Mouse (Mus musculus) forebrain, embryonic 13.5 days (tissue): ENCODE measurements at regions not wholly inside any gene's neighbourhood (a gene's known extent, or its start where the extent isn't known, plus 50 kb on each side); places are given as distances from the start of the nearest gene placed in this dataset.

Experiments
- ATAC-seq: fragments of 200-750 bp; cut with Nextera tagmentation; 2 replicates; pipeline ENCODE4 v1.8.0; 2017
- H3K27ac ChIP-seq: fragments of 300-500 bp; sonication (generic); 2 replicates; pipeline ENCODE4 v1.5.1; 2015; ENCODE audit warnings: inconsistent platforms, mild to moderate bottlenecking, moderate library complexity
- H3K27me3 ChIP-seq: fragments of 300-500 bp; sonication (generic); 2 replicates; pipeline ENCODE4 v1.6.1; 2015; ENCODE audit warnings: mild to moderate bottlenecking, inconsistent platforms
- H3K36me3 ChIP-seq: fragments of 300-500 bp; sonication (generic); 2 replicates; pipeline ENCODE4 v1.6.1; 2015; ENCODE audit warnings: mild to moderate bottlenecking, inconsistent platforms; ENCODE audit not compliant: poor library complexity, severe bottlenecking
- H3K4me1 ChIP-seq: fragments of 300-500 bp; sonication (generic); 2 replicates; pipeline ENCODE4 v1.6.1; 2015; ENCODE audit warnings: inconsistent platforms
- H3K4me2 ChIP-seq: fragments of 300-500 bp; sonication (generic); 2 replicates; pipeline ENCODE4 v1.6.1; 2015; ENCODE audit warnings: inconsistent platforms, mild to moderate bottlenecking, moderate library complexity
- H3K4me3 ChIP-seq: fragments of 300-500 bp; sonication (generic); 2 replicates; pipeline ENCODE4 v1.5.1; 2015; ENCODE audit warnings: mild to moderate bottlenecking, inconsistent platforms
- H3K9ac ChIP-seq: fragments of 300-500 bp; sonication (generic); 2 replicates; pipeline ENCODE4 v1.6.1; 2015; ENCODE audit warnings: mild to moderate bottlenecking, inconsistent platforms
- H3K9me3 ChIP-seq: fragments of 300-500 bp; sonication (generic); replicated peaks from 2 replicates; pipeline ENCODE4 v1.6.1; 2016; ENCODE audit warnings: inconsistent platforms
- WGBS: fragments of 180-500 bp; shearing (Covaris S2); methylation state at CpG from one replicate; pipeline ENCODE4 v1.1.7; 2015; 5-methylcytosine and 5-hydroxymethylcytosine counted together

DNA sequence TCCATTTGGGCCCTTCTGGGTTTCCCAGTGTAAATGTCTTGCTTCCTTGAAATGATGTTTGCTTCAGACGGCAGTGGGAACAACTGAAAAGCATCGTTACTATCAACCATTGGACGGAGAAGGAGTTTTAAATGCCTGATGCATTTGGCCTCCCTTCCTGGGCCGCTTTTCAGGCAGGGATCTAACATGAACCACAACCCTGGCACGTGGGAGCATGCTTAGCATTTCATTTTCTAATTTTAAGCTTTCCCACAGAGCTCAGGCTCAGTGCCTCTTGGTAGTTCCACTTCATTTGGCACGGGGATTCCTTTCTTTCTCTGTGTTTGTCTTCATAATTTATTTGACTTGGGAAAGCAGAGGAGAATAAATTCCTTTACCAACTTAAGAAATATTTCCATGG, 406.6 kb upstream of the Nbea start:
- no peaks in the 10 kb centered on the region for H3K9me3 ChIP-seq
- no peak overlapping the region for H3K4me2 ChIP-seq
- no peaks in the 10 kb centered on the region for H3K4me1 ChIP-seq
- H3K4me3 ChIP-seq, result no peak overlapping the region
- 70% methylated on average over 6 of the region's 6 CpGs for WGBS
- no peak overlapping the region for H3K9ac ChIP-seq
- no peak for ATAC-seq
- H3K27me3 ChIP-seq, result no peaks in the 10 kb centered on the region
- no peaks in the 10 kb centered on the region for H3K36me3 ChIP-seq
- H3K27ac ChIP-seq, result no peak overlapping the region

GRCm38 (mm10) chr3:56575422-56575821, 391.9 kb upstream of the Nbea start:
- Histone ChIP-seq H3K27me3 (no peaks in the 10 kb centered on the region), H3K4me1 (no peaks in the 10 kb centered on the region), H3K4me2 (no peak overlapping the region), H3K27ac (no peak overlapping the region), H3K9ac (no peak overlapping the region), H3K4me3 (no peak overlapping the region), H3K9me3 (peaks cover 4% of the 10 kb centered on the region; the same call in 1 of the 2 replicates), H3K36me3 (no peaks in the 10 kb centered on the region)
- no peak for ATAC-seq
- WGBS, result 58% methylated on average over 5 of the region's 5 CpGs

- Histone ChIP-seq H3K4me3 (no peak overlapping the region), H3K36me3 (no peaks in the 10 kb centered on the region), H3K27me3 (no peaks in the 10 kb centered on the region), H3K9me3 (no peaks in the 10 kb centered on the region), H3K9ac (no peak overlapping the region), H3K4me2 (no peak overlapping the region), H3K27ac (no peak overlapping the region), H3K4me1 (no peaks in the 10 kb centered on the region)
- WGBS, result 86% methylated on average over 2 of the region's 2 CpGs
- no peak for ATAC-seq
Observed at GRCm38 (mm10) chr3:56536178-56536577, 352.7 kb upstream of the Nbea start.

- H3K4me3 ChIP-seq, result no peak overlapping the region
- no peak overlapping the region for H3K27ac ChIP-seq
- no peaks in the 10 kb centered on the region for H3K27me3 ChIP-seq
- H3K9me3 ChIP-seq, result no peaks in the 10 kb centered on the region
- H3K9ac ChIP-seq, result no peak overlapping the region
- no peak for ATAC-seq
- no peaks in the 10 kb centered on the region for H3K4me1 ChIP-seq
- H3K4me2 ChIP-seq, result no peak overlapping the region
- WGBS, result 87% methylated on average over 1 of the region's 1 CpGs
- no peaks in the 10 kb centered on the region for H3K36me3 ChIP-seq
Observed at GRCm38 (mm10) chr3:56504445-56504844, 320.9 kb upstream of the Nbea start.

DNA sequence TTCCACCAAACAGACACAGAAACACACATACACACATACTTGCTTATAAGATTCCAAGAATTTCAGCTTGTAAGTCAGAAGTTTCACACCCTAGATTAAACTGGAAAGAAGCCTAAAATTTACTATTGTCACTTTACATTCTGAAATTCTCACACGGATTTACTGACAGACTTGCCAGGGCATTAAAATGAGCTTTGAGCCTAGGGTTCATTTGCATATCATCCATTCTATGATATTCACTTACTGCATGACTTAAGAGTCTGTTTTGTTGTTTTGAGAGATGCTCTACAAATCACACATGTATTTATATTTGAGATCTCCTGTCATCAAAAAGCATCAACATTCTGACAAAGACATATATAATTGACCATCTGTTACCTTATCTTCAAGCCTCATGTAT, 315.8 kb upstream of the Nbea start:
- ATAC-seq, result peak; percentile 75; the same call in 1 of the 2 replicates
- no peak overlapping the region for H3K4me2 ChIP-seq
- 60% methylated on average over 1 of the region's 1 CpGs for whole genome bisulfite sequencing

DNA sequence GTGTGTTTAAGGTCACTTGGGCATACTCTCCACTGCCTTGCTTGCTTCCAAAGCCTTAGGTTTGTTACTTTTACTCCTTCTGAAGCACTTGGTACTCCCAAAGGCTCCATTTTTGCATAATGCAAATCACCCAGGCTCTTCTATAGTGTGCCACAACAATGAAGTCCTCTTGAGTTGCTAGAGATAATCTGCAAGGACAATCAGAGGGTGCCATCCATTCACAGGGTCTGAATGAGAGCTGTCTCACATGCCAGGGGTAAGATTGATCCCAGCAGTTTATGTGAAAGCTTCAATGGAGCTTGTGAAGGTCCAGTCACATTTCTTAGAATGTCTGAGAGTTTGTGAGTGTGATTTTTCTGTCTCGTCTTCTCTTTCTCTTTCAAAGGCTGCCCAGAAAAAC, 310.4 kb upstream of the Nbea start:
- Histone ChIP-seq H3K27ac (no peak overlapping the region), H3K4me3 (no peak overlapping the region), H3K36me3 (no peaks in the 10 kb centered on the region), H3K9me3 (no peaks in the 10 kb centered on the region), H3K4me1 (peaks cover 8% of the 10 kb centered on the region; the same call in 1 of the 2 replicates), H3K9ac (no peak overlapping the region), H3K27me3 (no peaks in the 10 kb centered on the region), H3K4me2 (no peak overlapping the region)
- 0 out of 2 replicates have a peak, but pooled peaks have one; percentile 59 for ATAC-seq
- 19% methylated on average over 1 of the region's 1 CpGs for WGBS

More for the DNA sequence above, 315.8 kb upstream of the Nbea start:
- Histone ChIP-seq H3K27ac (no peak overlapping the region), H3K4me1 (0 out of 2 replicates have a peak, but pooled peaks cover 3% of the 10 kb centered on the region), H3K4me3 (no peak overlapping the region), H3K27me3 (no peaks in the 10 kb centered on the region), H3K9me3 (no peaks in the 10 kb centered on the region), H3K9ac (no peak overlapping the region), H3K36me3 (no peaks in the 10 kb centered on the region)

DNA sequence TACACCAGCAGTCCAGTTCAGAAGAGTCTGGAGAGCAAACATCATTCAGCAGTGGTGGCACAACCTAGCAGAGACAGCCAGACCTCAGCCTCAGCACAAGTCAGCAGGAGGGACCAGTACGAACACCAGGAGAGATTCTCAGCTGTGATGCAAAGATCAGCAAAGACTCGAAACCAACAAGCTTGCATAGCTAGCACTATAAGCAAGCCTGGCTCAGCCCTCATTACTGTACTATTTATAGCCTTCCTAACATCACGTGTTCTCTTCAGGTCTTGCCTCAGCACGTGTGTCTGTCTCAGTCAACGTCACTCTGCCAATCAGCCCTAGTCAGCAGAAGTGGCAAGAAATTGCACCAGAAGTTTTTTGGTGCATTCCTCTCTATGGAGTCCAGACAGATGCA, 305.7 kb upstream of the Nbea start:
- WGBS, result 83% methylated on average over 5 of the region's 5 CpGs
- Histone ChIP-seq H3K9me3 (no peaks in the 10 kb centered on the region), H3K36me3 (no peaks in the 10 kb centered on the region), H3K4me3 (no peak overlapping the region), H3K9ac (no peak overlapping the region), H3K27me3 (no peaks in the 10 kb centered on the region), H3K4me1 (peaks cover 12% of the 10 kb centered on the region; the same call in 1 of the 2 replicates), H3K4me2 (no peak overlapping the region), H3K27ac (no peak overlapping the region)
- ATAC-seq, result no peak

GRCm38 (mm10) chr3:56485550-56486400, 302.3 kb upstream of the Nbea start:
- 58% methylated on average over 12 of the region's 12 CpGs for WGBS
- Histone ChIP-seq H3K4me1 (peaks cover 8% of the 10 kb centered on the region; the same call in 1 of the 2 replicates), H3K4me2 (no peak overlapping the region), H3K36me3 (no peaks in the 10 kb centered on the region), H3K27ac (peak overlapping the region; percentile 25; the same call in 1 of the 2 replicates), H3K9me3 (no peaks in the 10 kb centered on the region), H3K9ac (no peak overlapping the region), H3K4me3 (no peak overlapping the region), H3K27me3 (no peaks in the 10 kb centered on the region)
- 0 out of 2 replicates have a peak, but pooled peaks have one; percentile 45 for ATAC-seq

DNA sequence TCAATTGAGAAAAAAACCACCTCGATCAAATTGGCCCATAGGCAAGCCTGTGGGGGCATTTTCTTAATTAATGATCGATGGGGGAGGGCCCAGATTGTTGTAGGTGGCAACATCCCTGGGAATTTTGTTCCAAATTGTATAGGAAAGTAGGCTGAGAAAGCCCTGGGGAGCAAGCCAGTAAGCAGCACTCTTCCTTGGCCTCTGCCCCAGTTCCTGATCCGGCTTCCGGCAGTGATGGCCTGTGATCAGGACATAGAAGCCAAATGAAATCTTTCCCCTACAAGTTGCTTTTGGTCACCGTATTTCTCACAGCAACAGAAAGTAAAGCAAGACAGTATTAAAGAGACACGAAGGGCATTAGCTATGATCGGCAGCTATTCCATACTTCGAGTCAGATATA, 300.6 kb upstream of the Nbea start:
- H3K4me2 ChIP-seq, result no peak overlapping the region
- H3K27me3 ChIP-seq, result no peaks in the 10 kb centered on the region
- H3K4me3 ChIP-seq, result no peak overlapping the region
- no peak for ATAC-seq
- no peak overlapping the region for H3K27ac ChIP-seq
- 88% methylated on average over 8 of the region's 8 CpGs for WGBS
- peaks cover 11% of the 10 kb centered on the region for H3K4me1 ChIP-seq
- no peaks in the 10 kb centered on the region for H3K36me3 ChIP-seq
- no peaks in the 10 kb centered on the region for H3K9me3 ChIP-seq
- H3K9ac ChIP-seq, result no peak overlapping the region

DNA sequence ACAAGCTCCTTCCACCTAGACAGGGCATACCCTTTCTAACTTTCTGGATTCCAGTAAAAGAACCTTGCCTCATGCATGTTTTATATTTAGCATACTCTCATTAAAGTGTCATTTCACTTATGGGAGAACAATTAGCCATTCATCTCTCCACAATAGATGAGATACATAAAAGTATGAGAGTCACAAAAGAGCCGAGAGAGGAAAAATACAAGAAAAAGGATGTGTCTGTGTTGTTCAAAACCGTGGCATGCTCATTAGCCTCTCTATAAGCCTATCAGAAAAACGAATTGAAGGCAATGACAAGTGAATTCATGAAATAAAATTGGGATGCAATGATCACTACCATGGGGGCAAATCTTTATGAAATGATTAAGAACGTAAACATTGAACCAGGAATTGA, 299.9 kb upstream of the Nbea start:
- H3K9me3 ChIP-seq, result no peaks in the 10 kb centered on the region
- H3K4me1 ChIP-seq, result peaks cover 12% of the 10 kb centered on the region
- H3K4me3 ChIP-seq, result no peak overlapping the region
- H3K27me3 ChIP-seq, result no peaks in the 10 kb centered on the region
- no peak overlapping the region for H3K27ac ChIP-seq
- no peaks in the 10 kb centered on the region for H3K36me3 ChIP-seq
- H3K9ac ChIP-seq, result no peak overlapping the region
- no peak for ATAC-seq
- WGBS, result 45% methylated on average over 4 of the region's 4 CpGs
- H3K4me2 ChIP-seq, result no peak overlapping the region

DNA sequence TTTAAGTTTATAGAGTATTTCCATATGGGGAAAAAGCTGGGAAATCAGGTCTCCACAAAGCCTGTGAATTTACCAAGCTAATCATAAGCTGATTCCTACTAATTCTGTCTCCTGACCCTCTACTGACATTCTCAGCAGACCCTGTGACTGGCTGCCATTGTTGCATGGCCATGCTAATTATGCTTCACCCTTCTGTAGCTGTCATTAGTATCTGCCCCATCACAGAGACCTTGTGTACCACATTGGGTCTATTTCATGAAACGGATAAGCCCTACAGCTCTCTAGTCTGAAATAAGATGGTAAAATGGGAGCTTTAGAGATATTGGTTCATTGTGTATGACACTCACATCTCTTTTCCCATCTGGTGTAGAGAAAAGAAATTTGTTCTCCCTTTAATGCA, 296.0 kb upstream of the Nbea start:
- Histone ChIP-seq H3K4me3 (no peak overlapping the region), H3K4me2 (no peak overlapping the region), H3K9me3 (no peaks in the 10 kb centered on the region), H3K27ac (no peak overlapping the region), H3K9ac (no peak overlapping the region), H3K36me3 (no peaks in the 10 kb centered on the region), H3K27me3 (no peaks in the 10 kb centered on the region), H3K4me1 (peaks cover 37% of the 10 kb centered on the region)
- no peak for ATAC-seq
- WGBS, result 32% methylated on average over 1 of the region's 1 CpGs

GRCm38 (mm10) chr3:56478544-56479140, 295.1 kb upstream of the Nbea start:
- WGBS, result 35% methylated on average over 6 of the region's 6 CpGs
- Histone ChIP-seq H3K27me3 (no peaks in the 10 kb centered on the region), H3K9ac (no peak overlapping the region), H3K9me3 (no peaks in the 10 kb centered on the region), H3K27ac (no peak overlapping the region), H3K36me3 (no peaks in the 10 kb centered on the region), H3K4me1 (peaks cover 37% of the 10 kb centered on the region), H3K4me2 (no peak overlapping the region), H3K4me3 (no peak overlapping the region)
- no peak for ATAC-seq
